Mouse (Mus musculus) gastrocnemius, postnatal 10 days (tissue): ENCODE measurements around the gene Lhx5. TPM values are rescaled to one million over a fixed set of nuclear protein-coding genes. Genes with fewer than 3 reads are reported as not detected.
A peak's percentile ranks its signal among the peaks of the same experiment; 100 is the strongest.

ENCODE experiments used
- DNase-seq: peaks from one replicate; pipeline ENCODE4 v3.0.0; 2021; ENCODE audit warnings: mixed read lengths
- long read RNA-seq, 2 experiments: library from polyadenylated mRNA; stranded (forward); transcript quantifications; one replicate each; pipeline ENCODE4 v2.0.0; 2021
- total RNA-seq, 2 experiments: library from RNA; stranded (reverse); gene quantifications; 2 replicates each; pipeline ENCODE4 v1.2.3; 2021

The Lhx5 gene
- not detected for total RNA-seq
- long read RNA-seq, experiment 1: 0 reads
- long read RNA-seq, experiment 2: 0 reads

- DNase-seq: no peak
These were observed at the start of gene Lhx5 for GRCm38 (mm10) chr5:120431649-120432485. Gene Lhx5 (plus strand): TSS chr5:120431699.

DNA sequence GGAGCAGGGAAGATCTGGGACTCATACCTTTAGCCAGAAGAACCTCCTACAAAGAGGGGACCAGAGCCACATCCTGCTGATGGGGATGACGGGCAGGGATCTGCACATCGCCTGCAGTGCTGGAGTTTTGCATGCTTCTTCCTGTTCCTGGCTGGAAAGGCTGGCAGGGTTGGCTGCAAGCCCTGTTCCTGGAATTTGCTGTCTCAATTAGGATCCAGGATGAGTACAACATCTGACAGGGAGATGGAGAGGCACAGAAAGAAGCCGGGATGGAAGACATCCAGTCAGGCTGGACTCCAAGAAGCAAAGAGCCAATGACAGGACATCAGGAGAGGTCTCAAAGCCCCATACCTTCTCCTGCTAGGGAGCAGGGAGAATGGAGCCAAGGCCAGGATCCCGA is 45.1 kb upstream of the Lhx5 start:
- no peak for DNase-seq

GRCm38 (mm10) chr5:120388765-120389164 is 42.7 kb upstream of the Lhx5 start:
- no peak for DNase-seq

- no peak for DNase-seq
These were observed 41.5 kb upstream of the Lhx5 start for GRCm38 (mm10) chr5:120389973-120390372.

DNA sequence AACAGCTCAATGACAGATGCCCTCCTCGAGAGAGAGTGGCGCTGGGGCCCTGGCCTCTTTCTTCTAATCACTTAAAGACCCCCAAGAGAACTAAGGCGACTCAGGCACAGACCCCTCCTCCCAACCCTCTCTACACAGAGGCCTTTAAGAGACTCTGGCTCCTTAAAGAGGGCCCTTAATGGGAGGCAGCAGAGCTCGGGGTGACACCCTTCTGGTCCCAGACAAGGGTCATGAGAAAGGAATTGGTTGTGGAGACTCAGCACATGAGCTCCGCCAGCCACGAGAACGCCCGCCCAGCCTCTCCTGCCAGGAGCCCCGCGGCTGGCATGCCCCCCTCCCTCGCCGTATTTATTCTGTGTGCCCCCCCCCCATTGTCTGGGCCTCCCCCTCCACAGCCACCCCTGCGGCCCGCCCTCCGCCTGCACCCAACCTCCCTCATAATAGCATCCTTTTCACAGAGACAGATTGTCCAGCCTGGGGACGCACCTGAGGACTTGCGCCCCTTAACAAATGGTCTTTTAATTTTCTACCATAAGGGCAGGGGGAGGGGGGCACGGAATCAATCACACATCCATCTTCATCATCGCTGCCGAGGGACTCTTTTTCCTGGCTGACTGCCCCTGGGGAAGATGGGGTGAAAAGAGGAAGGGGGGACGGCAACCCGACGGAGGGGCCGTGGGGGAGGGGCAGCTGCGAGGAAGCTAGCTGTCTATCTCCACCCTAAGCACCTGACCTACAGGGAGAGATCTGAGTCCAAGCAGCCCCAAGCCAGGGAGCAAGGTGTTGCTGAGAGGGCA is 37.4 kb upstream of the Lhx5 start:
- DNase-seq: no peak

GRCm38 (mm10) chr5:120397988-120398387 is 33.5 kb upstream of the Lhx5 start:
- no peak for DNase-seq

- DNase-seq: no peak
These were observed 26.5 kb upstream of the Lhx5 start for GRCm38 (mm10) chr5:120404831-120405591.

GRCm38 (mm10) chr5:120408933-120409332 is 22.6 kb upstream of the Lhx5 start:
- DNase-seq: no peak

- no peak for DNase-seq
These were observed 21.8 kb upstream of the Lhx5 start for GRCm38 (mm10) chr5:120409385-120410378.

- DNase-seq: no peak
These were observed 18.1 kb upstream of the Lhx5 start for GRCm38 (mm10) chr5:120413436-120413835.

- no peak for DNase-seq
These were observed 11.4 kb upstream of the Lhx5 start for GRCm38 (mm10) chr5:120420106-120420505.

- DNase-seq: peak; percentile 83
These were observed 7.5 kb upstream of the Lhx5 start for GRCm38 (mm10) chr5:120424039-120424438.

DNA sequence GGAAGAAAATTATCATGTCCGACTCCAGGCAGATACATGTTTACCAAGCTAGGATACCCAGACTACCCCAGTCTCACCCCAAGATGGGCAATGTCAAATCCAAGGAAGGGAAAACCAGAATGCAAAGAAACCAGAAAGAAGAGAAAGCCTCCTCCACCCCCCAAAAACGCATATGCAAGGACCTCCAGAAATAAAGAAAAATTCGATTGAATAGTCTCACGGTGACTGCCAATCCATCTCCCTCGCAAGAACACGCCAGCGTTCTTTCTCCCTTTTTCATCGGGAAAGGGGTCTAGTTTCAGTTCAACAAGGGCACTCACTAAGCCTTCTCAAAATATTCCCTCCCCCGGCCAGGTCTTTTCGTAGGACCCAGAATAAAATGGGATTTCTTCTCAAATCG is 6.8 kb upstream of the Lhx5 start:
- no peak for DNase-seq

GRCm38 (mm10) chr5:120425711-120426110 is 5.8 kb upstream of the Lhx5 start:
- DNase-seq: no peak

DNA sequence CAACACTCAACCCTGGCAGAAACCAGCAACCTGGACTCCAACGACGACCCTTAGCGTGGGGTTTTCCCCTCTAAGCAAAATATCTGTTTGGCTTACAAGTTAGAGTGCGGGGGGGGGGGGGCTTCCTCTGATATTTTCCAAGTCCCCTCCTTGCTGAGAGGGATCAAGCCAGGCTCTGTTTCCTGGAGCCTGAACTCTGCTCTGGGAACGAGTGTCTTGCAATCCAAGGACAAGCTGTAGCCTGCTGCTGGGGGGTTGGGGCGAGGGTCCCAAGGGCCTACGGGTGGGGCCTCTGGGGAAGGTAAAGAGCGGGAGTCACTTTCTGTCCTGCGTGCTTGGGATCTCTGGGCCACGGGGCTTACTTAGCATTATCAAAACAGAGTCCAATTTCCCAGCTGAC is 4.9 kb upstream of the Lhx5 start:
- no peak for DNase-seq

- DNase-seq: no peak
These were observed 4.0 kb upstream of the Lhx5 start for GRCm38 (mm10) chr5:120427451-120427938.

DNA sequence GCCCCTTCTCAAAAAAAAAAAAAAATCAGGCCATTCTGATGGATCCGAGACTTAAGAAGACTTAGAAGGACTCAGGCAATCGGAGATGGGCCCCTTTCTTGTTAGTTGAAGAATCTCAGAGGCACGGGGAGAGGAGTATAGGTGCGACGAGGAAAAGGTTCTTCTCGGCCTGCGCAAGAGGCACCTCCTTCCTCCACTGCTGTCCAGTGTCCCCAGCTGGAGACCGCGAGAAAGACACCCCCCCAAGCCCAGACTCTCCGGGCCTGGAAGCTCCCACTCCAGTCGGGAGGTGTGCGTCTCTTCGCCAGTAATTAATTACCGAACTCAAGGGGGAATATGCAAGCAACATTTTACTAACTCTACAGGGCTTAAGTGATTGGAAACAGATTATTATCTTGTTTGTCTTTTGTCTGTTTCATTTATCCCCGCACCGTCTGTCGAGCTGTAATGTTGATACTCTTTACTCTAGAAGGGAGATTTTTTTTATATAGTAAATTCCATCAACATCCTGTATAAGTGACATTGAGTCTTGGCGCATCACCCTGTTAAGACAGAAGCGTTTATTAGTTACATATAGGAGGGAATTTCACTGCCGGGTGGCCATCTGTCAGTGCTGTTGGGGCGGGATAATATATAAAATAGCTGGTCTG is 3.2 kb upstream of the Lhx5 start:
- no peak for DNase-seq

- DNase-seq: no peak
These were observed 2.5 kb upstream of the Lhx5 start for GRCm38 (mm10) chr5:120428990-120429389.

- no peak for DNase-seq
These were observed 1.8 kb upstream of the Lhx5 start for GRCm38 (mm10) chr5:120429692-120430091.

- no peak for DNase-seq
These were observed 407 bp upstream of the Lhx5 start for GRCm38 (mm10) chr5:120431001-120431583.
